Mouse (Mus musculus): Measurements from ENCODE around the gene Olfr129.

The Olfr129 gene

GRCm38 (mm10) chr17:38059979-38060378, at the start of gene Olfr129:
Gene Olfr129 (minus strand): TSS chr17:38060079.
- no peak for DNase-seq

DNA sequence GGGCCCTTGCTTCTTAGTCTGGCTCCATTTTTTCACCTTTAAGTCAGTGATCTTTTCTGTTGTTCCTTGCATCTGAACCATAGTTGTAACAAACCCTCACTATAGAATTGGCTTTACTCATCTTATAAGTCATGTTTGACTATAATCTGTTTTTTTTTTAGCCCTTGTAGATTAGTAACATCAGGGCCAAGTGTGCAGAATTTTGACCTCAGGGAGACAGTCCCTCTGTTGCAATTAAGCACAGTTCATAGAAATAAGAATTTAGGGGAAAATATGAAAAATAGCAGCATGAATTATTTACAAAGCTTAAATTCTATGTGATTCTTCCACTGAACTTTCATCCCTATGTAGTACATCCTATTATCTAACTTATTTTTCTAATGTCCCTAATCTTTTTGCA, 28.7 kb upstream of the Olfr129 start, which contains the start of gene Olfr131:
TSS of gene Olfr131 (minus strand) at position 101 of the 400 bp plus-strand sequence.
- DNase-seq = no peak

DNA sequence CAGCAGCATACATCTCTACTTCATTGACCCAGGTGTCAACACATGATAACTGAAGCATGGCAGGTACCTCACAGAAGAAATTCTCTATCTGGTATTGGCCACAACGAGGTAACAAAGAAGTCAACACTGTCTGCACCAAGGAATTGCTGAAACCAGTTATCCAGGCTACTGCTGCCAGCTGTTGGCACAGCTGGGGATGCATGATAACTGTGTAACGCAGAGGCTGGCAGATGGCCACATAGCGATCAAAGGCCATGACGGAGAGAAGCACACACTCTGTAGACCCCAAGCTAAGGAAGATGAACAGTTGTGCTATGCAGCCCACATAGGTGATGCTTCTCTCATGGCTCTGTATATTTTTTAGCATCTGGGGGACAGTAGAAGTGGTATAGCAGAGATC, 22.5 kb upstream of the Olfr129 start:
- no peak for DNase-seq

- no peak for DNase-seq
These were observed 3.7 kb upstream of the Olfr129 start, which contains the start of gene Olfr130 for GRCm38 (mm10) chr17:38063621-38064020. Gene Olfr130 (plus strand): TSS chr17:38063921.

DNA sequence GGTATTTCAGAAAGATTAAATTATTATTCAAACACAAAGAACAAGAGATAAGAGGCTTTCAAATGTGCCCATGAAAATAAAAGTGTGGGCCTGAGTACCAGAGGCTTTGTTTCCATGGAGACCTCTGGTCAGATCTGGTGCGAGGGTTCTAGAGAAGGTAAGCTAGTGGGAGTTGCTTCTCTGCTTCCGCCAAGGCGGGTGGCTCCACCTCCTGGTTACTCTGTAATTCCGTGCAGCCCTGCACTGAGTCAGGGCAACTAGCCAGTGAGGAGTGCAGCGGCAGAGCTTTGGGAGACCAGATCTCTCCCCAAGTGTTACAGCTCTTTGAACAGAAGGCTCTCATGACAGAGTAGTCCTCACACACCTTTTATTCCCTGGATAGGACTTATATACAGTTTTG, 33.6 kb downstream of the Olfr129 start:
- DNase-seq = no peak

- no peak for DNase-seq
These were observed 43.5 kb downstream of the Olfr129 start for GRCm38 (mm10) chr17:38016341-38016740.

GRCm38 (mm10) chr17:38004996-38005395, 54.9 kb downstream of the Olfr129 start:
- no peak for DNase-seq
